Mouse (Mus musculus) hindbrain, embryonic 14.5 days (tissue): ENCODE results near the gene Lgals1. TPM values are rescaled to one million over a fixed set of nuclear protein-coding genes. Genes with fewer than 3 reads are reported as not detected.

ENCODE experiments used
- ATAC-seq: fragments of 200-750 bp; cut with Nextera tagmentation; 2 replicates; pipeline ENCODE4 v1.8.0; 2017; ENCODE audit warnings: moderate number of reproducible peaks, mild to moderate bottlenecking, moderate TSS enrichment, moderate library complexity; ENCODE audit not compliant: low FRiP score
- DNase-seq: peaks from one replicate; pipeline ENCODE4 v3.0.0-alpha.2; 2015; ENCODE audit warnings: low spot score
- H3K27ac ChIP-seq: fragments of 300-500 bp; sonication (generic); 2 replicates; pipeline ENCODE4 v1.5.1; 2014; ENCODE audit warnings: mild to moderate bottlenecking, moderate library complexity
- H3K27me3 ChIP-seq: fragments of 300-500 bp; sonication (generic); 2 replicates; pipeline ENCODE4 v1.6.1; 2014; ENCODE audit warnings: mild to moderate bottlenecking, low read length, mixed read lengths; ENCODE audit not compliant: control insufficient read depth, insufficient read depth
- H3K36me3 ChIP-seq: fragments of 300-500 bp; sonication (generic); replicated peaks from 2 replicates; pipeline ENCODE4 v1.6.1; 2014; ENCODE audit not compliant: control insufficient read depth, insufficient read depth
- H3K4me1 ChIP-seq: fragments of 300-500 bp; sonication (generic); replicated peaks from 2 replicates; pipeline ENCODE4 v1.6.1; 2014; ENCODE audit warnings: antibody characterized with exemption, low read length, mixed read lengths; ENCODE audit not compliant: control insufficient read depth, insufficient read depth
- H3K4me2 ChIP-seq: fragments of 300-500 bp; sonication (generic); replicated peaks from 2 replicates; pipeline ENCODE4 v1.6.1; 2014; ENCODE audit warnings: mild to moderate bottlenecking, moderate library complexity
- H3K4me3 ChIP-seq: fragments of 300-500 bp; sonication (generic); replicated peaks from 2 replicates; pipeline ENCODE4 v1.5.1; 2014; ENCODE audit warnings: mild to moderate bottlenecking, low read length
- H3K9ac ChIP-seq: fragments of 300-500 bp; sonication (generic); 2 replicates; pipeline ENCODE4 v1.6.1; 2014
- H3K9me3 ChIP-seq: fragments of 300-500 bp; sonication (generic); 2 replicates; pipeline ENCODE4 v1.6.1; 2016; ENCODE audit warnings: low read length; ENCODE audit not compliant: control insufficient read depth
- WGBS: fragments of 180-500 bp; shearing (Covaris S2); extraction: QIAGEN DNeasy Blood & Tissue Kit; methylation state at CpG from one replicate; pipeline ENCODE4 v1.1.7; 2014; 5-methylcytosine and 5-hydroxymethylcytosine counted together
- polyA plus RNA-seq: library from polyadenylated mRNA; unstranded; fragments of >200 nt; fragmentation: Nextera tagmentation; extraction: Ambion mirVana; gene quantifications from 2 replicates; pipeline ENCODE4 v1.2.1, GENCODE M21; 2014

The Lgals1 gene
- polyA plus RNA-seq, 1 experiment from 2014 or later = 157 TPM

- DNase-seq (no peak), ATAC-seq (no peak)
- Histone ChIP-seq H3K4me3 (no peak overlapping the region), H3K4me1 (peaks cover 2% of the 10 kb centered on the region), H3K4me2 (no peak overlapping the region), H3K9ac (no peak overlapping the region), H3K27me3 (peaks cover 5% of the 10 kb centered on the region; the same call in 1 of the 2 replicates), H3K36me3 (peaks cover 47% of the 10 kb centered on the region), H3K9me3 (no peaks in the 10 kb centered on the region), H3K27ac (0 out of 2 replicates have a peak overlapping the region, but pooled peaks have one; percentile 5)
- WGBS = 81% methylated on average over 13 of the region's 13 CpGs
These were observed 31.8 kb upstream of the Lgals1 start for GRCm38 (mm10) chr15:78894726-78895125.

- H3K27me3 ChIP-seq = peaks cover 13% of the 10 kb centered on the region
- peaks cover 7% of the 10 kb centered on the region for H3K4me1 ChIP-seq
- no peak overlapping the region for H3K4me2 ChIP-seq
- DNase-seq = no peak
- WGBS = 83% methylated on average over 2 of the region's 2 CpGs
- H3K4me3 ChIP-seq = no peak overlapping the region
- no peaks in the 10 kb centered on the region for H3K9me3 ChIP-seq
- no peak for ATAC-seq
- H3K9ac ChIP-seq = no peak overlapping the region
- H3K36me3 ChIP-seq = peaks cover 40% of the 10 kb centered on the region
- H3K27ac ChIP-seq = no peak overlapping the region
These were observed 30.8 kb upstream of the Lgals1 start for GRCm38 (mm10) chr15:78895741-78896140.

- H3K4me1 ChIP-seq = peaks cover 7% of the 10 kb centered on the region
- H3K36me3 ChIP-seq = peaks cover 36% of the 10 kb centered on the region
- no peak for ATAC-seq
- DNase-seq = no peak
- no peaks in the 10 kb centered on the region for H3K9me3 ChIP-seq
- WGBS = 78% methylated on average over 3 of the region's 3 CpGs
- no peak overlapping the region for H3K4me2 ChIP-seq
- peaks cover 17% of the 10 kb centered on the region for H3K27me3 ChIP-seq
- H3K27ac ChIP-seq = no peak overlapping the region
- H3K4me3 ChIP-seq = no peak overlapping the region
- no peak overlapping the region for H3K9ac ChIP-seq
These were observed 30.4 kb upstream of the Lgals1 start for GRCm38 (mm10) chr15:78896149-78896548.

GRCm38 (mm10) chr15:78897488-78897887 is 29.0 kb upstream of the Lgals1 start:
- ATAC-seq (no peak), DNase-seq (no peak)
- Histone ChIP-seq H3K4me1 (peaks cover 7% of the 10 kb centered on the region), H3K27ac (no peak overlapping the region), H3K27me3 (peaks cover 17% of the 10 kb centered on the region), H3K4me2 (no peak overlapping the region), H3K36me3 (peaks cover 23% of the 10 kb centered on the region), H3K9me3 (no peaks in the 10 kb centered on the region), H3K4me3 (no peak overlapping the region), H3K9ac (no peak overlapping the region)
- WGBS = 92% methylated on average over 4 of the region's 4 CpGs

- Histone ChIP-seq H3K27ac (no peak overlapping the region), H3K9me3 (no peaks in the 10 kb centered on the region), H3K36me3 (peaks cover 13% of the 10 kb centered on the region), H3K4me2 (no peak overlapping the region), H3K9ac (no peak overlapping the region), H3K27me3 (peaks cover 17% of the 10 kb centered on the region), H3K4me3 (no peak overlapping the region), H3K4me1 (peaks cover 7% of the 10 kb centered on the region)
- DNase-seq = no peak
- ATAC-seq = no peak
- 59% methylated on average over 6 of the region's 6 CpGs for WGBS
These were observed 28.0 kb upstream of the Lgals1 start for GRCm38 (mm10) chr15:78898507-78899001.

- ATAC-seq (no peak), DNase-seq (no peak)
- Histone ChIP-seq H3K9ac (peak within 1 kb of the TSS; percentile 55), H3K27me3 (peaks cover 17% of the 10 kb centered on the region), H3K27ac (no peak within 1 kb of the TSS), H3K36me3 (peaks cover 9% of the 10 kb centered on the region), H3K4me2 (peak within 1 kb of the TSS; percentile 79), H3K4me3 (peak within 1 kb of the TSS; percentile 40), H3K9me3 (no peaks in the 10 kb centered on the region), H3K4me1 (peaks cover 7% of the 10 kb centered on the region)
- WGBS = 4% methylated on average over 17 of the region's 20 CpGs
These were observed 27.2 kb upstream of the Lgals1 start, which contains the start of gene Gm49510 for GRCm38 (mm10) chr15:78899409-78899739. Gene Gm49510, plus strand, starts transcription at chr15:78899667.

GRCm38 (mm10) chr15:78899740-78900584 is 26.6 kb upstream of the Lgals1 start, which contains the start of gene Sh3bp1:
Gene Sh3bp1, plus strand, starts transcription at chr15:78899768.
- Histone ChIP-seq H3K4me3 (peak within 1 kb of the TSS; percentile 40), H3K9ac (peak within 1 kb of the TSS; percentile 55), H3K36me3 (peaks cover 4% of the 10 kb centered on the region; the same call in 1 of the 2 replicates), H3K9me3 (no peaks in the 10 kb centered on the region), H3K4me1 (peaks cover 7% of the 10 kb centered on the region), H3K4me2 (peak within 1 kb of the TSS; percentile 79), H3K27me3 (peaks cover 17% of the 10 kb centered on the region), H3K27ac (no peak within 1 kb of the TSS)
- DNase-seq = peak; percentile 52
- 0 out of 2 replicates have a peak, but pooled peaks have one; percentile 11 for ATAC-seq
- 2% methylated on average over 33 of the region's 47 CpGs for WGBS

- H3K9me3 ChIP-seq = no peaks in the 10 kb centered on the region
- H3K9ac ChIP-seq = no peak overlapping the region
- WGBS = 28% methylated on average over 18 of the region's 18 CpGs
- peak overlapping the region; percentile 79 for H3K4me2 ChIP-seq
- H3K27me3 ChIP-seq = peaks cover 17% of the 10 kb centered on the region
- H3K4me1 ChIP-seq = peaks cover 7% of the 10 kb centered on the region
- peak overlapping the region; percentile 40 for H3K4me3 ChIP-seq
- no peak overlapping the region for H3K27ac ChIP-seq
- no peaks in the 10 kb centered on the region for H3K36me3 ChIP-seq
- DNase-seq (no peak), ATAC-seq (no peak)
These were observed 25.7 kb upstream of the Lgals1 start for GRCm38 (mm10) chr15:78900585-78901421.

GRCm38 (mm10) chr15:78901422-78901789 is 25.1 kb upstream of the Lgals1 start:
- 43% methylated on average over 8 of the region's 8 CpGs for WGBS
- Histone ChIP-seq H3K9ac (no peak overlapping the region), H3K4me2 (no peak overlapping the region), H3K9me3 (no peaks in the 10 kb centered on the region), H3K27ac (no peak overlapping the region), H3K36me3 (no peaks in the 10 kb centered on the region), H3K27me3 (peaks cover 17% of the 10 kb centered on the region), H3K4me1 (peaks cover 7% of the 10 kb centered on the region), H3K4me3 (no peak overlapping the region)
- ATAC-seq (no peak), DNase-seq (no peak)
